Mouse (Mus musculus) layer of hippocampus, postnatal 25 days (tissue): ENCODE data around the gene Rap2a. TPM values are rescaled to one million over a fixed set of nuclear protein-coding genes. Genes with fewer than 3 reads are reported as not detected.

Source experiments
- DNase-seq, 2 experiments: peaks; one replicate each; pipeline ENCODE4 v3.0.0; 2022; ENCODE audit warnings: mixed read lengths in 2 of 2, low spot score in 1 of 2; ENCODE audit errors: extremely low spot score in 1 of 2
- total RNA-seq, 2 experiments: library from RNA; stranded (reverse); gene quantifications; 2 replicates each; pipeline ENCODE4 v1.2.3; 2021

Gene Rap2a
- total RNA-seq, 2 experiments from 2014 or later: 86.8 to 92.6 TPM

DNA sequence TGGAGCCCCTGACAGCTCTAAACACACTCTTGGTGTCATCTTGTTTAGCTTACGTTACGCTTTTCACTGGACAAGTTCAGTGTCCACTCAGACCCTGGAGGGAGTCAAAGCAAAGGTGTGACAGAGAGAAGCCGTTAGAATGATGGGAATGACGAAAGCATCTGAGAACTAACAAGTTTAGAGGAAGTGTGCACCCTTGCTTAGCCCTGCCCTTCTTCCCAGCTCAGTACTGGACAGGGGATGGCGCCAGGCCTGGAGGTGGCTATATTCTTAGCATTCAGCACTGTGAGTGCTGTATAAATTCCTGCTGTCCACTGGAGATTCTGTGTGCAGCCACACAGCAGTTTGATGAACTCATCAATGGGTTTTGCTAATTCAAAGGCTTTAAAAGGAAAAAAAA lies 18.6 kb downstream of the Rap2a start:
- DNase-seq: no peak

DNA sequence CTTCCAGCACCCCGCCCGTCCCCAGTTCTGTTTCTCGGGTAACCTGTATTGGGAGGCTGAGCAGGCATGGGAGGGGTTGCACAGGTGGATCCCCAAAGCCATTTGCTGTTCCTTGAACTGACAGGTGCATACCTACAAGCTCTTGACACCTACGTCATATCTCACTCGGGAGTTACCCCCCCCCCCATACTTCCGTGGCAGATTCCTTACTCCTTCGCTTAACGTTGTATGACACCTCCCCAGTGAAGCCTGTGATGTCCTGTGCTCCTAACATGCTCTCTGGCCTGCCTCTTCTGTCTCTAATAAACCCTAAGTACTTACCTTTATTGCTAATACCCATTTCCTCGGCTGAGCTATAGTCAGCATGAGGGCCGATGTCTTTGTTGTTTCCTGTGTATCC lies 20.9 kb downstream of the Rap2a start:
- DNase-seq: no peak

DNA sequence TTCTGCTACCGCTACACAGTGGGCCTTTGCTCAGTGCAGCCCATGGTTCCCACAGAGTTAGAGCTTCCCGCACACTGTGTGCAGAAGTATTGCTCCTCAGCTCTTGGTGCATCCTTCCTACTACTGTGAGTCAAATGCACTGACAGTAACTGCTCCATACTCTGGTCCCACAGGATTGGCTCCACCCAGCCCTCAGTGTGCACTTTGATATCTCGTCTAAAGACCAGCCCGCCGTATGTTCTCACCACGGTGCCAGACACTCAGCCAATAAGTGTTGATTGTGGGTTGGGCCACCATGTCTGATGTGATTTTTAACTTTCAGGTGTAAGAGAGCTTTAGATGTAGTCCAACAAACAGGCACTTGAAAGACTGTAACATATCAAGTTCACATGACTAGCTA lies 21.4 kb downstream of the Rap2a start:
- no peak for DNase-seq

GRCm38 (mm10) chr14:120500021-120500560 lies 21.8 kb downstream of the Rap2a start:
- DNase-seq: no peak

DNA sequence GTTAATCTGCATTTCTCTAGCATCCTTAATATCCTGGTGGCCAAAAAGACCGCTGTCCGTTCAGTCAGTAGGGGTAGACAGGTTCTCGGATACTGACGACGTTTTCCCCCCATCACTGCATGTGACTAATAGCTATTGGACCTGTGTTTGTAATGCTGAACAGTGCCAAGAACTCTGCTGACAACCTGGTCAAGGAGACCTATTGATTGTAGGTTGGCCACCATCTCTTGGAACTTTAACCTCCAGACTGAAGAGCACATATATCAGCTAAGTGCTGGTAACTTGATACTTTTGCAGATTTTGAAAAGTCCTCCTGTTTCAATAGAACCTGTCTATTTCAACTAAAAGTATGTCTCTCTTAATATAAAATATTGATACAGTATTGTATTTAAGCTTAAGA lies 22.5 kb downstream of the Rap2a start:
- DNase-seq: no peak

DNA sequence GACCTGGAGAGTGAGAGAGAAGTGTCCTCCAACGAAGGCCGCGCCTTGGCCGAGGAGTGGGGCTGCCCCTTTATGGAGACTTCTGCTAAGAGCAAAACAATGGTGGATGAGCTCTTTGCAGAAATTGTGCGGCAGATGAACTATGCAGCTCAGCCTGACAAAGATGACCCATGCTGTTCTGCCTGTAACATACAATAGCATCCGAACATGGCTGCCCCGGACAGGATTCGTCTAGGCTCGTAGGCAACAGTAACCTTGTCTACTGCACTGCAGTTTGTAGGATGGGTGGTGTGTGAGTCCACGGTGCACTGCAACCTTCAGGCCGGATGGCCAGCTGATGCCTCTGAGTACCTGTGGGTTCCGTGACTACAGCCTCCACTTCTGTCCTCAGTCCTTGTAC lies 25.4 kb downstream of the Rap2a start:
- no peak for DNase-seq

DNA sequence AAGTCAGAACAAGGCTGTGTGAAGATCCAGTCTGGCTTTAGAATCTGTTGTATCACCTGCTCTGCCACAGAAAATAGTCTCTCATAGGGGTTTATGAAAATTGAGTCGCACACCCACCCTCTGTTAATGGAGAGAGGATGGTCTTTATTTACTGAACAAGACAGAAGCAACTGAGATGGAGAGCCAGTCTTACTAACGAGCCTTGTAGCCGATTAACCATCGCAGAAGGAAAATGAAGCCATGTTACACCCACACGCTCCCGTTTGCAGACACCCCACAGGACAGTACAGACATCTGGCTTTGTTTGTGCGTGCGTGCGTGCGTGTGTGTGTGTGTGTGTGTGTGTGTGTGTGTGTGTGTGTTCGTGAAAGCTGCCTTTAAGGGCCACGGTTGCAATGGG lies 26.2 kb downstream of the Rap2a start:
- no peak for DNase-seq

- DNase-seq: no peak
Observed at GRCm38 (mm10) chr14:120504928-120505461, 26.8 kb downstream of the Rap2a start.

DNA sequence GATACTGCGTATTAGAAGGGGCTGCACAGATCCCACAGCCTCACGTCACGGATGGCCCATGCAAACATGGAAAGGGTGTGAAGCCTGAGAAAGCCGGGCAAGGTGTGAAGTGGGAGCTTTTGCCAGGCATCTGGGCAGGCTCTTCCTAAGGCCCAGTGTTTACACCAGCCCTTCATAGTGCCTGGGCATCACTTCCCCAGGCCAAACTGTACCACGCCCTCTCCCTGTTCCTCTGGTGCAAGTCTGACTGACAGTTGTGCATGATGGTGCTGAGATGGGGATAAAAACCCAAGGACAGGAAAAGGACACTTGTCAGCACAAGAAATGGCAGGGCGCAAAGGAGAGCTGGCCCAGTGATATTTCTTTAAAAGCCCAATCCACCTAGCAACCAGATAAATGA lies 27.7 kb downstream of the Rap2a start:
- DNase-seq: no peak

GRCm38 (mm10) chr14:120507516-120507915 lies 29.3 kb downstream of the Rap2a start:
- DNase-seq: peak in 1 of 2 experiments; percentile 40

- DNase-seq: no peak
Observed at GRCm38 (mm10) chr14:120508566-120509365, 30.5 kb downstream of the Rap2a start.

GRCm38 (mm10) chr14:120509366-120509640 lies 31.1 kb downstream of the Rap2a start:
- DNase-seq: no peak

GRCm38 (mm10) chr14:120511821-120512220 lies 33.6 kb downstream of the Rap2a start:
- no peak for DNase-seq

DNA sequence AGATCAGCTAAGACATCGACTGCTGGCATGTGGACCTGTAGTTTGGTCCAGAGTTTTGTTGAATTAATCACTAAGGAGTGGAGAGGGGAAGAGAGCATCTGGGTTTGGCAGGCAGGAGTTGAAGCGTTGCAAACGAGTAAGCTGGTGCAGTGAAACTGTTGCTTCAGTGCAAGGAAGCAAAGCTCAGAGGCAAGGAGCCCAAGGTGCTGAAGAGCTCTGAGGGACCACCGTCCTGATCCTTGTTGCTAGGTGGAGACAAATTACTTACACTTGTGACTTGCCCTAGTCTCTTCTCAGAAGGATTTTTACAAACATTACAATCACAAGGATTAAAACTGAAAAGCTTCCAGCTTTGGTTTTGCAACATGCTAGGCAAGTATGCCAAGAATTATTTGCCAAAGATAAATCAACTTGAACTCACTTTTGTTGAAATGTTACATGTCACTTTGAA lies 36.6 kb downstream of the Rap2a start:
- DNase-seq: no peak

GRCm38 (mm10) chr14:120515376-120515775 lies 37.1 kb downstream of the Rap2a start:
- no peak for DNase-seq

DNA sequence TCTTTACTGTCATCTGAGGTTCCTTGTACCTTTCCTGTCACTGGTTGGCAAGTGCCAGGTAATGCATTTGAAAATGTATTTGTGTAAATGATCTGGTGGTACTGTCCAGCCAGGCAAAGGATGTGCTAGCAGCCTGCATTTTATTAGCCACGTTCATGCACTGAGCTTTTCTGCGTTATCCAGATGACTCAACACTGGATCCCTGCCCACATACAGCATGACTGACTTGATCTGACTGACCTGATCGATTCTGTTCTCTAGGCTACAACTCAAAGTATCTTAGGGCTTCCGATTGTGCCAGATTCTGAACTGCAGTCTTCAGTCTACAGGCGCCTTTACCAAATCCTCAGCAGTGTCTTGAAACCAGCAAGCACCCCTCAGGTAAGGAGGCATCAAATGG lies 40.5 kb downstream of the Rap2a start:
- DNase-seq: no peak

DNA sequence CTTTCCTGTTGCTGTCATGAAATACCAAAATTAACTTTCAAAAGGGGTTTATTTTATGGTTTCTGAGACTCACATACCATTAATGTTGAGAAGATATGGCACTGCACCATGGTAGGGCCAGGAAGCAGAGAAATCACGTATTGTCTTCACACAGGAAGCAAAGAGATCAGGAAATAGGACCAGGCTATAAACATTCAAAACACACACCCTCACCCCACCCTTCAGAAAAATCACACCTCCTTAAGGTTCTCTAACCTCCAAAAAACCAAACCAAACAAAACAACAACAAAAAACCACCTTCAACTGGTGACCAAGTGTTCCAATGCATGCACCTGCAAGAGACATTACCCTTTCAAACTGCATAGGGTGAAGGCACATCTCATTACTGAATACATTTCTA lies 41.7 kb downstream of the Rap2a start:
- DNase-seq: no peak

DNA sequence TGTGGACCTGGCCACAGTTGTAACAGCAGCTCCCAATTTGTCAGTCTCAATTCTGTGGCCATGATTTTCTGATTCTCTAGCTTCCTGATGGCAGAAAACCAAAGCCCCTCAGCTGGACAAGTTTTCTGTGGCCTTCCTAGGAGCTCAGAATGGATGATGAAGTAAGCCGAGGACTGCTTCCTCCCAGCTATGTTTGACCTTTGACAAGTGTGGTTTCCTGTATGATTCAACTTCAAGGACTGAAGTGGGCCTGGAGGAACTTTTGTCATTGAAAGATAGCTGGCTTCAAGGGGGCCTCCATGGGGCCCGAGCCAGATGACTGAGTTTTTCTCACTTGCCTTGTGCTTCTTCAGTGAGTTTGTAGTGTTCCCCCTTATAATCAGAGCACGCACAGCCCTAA lies 42.6 kb downstream of the Rap2a start:
- no peak for DNase-seq

DNA sequence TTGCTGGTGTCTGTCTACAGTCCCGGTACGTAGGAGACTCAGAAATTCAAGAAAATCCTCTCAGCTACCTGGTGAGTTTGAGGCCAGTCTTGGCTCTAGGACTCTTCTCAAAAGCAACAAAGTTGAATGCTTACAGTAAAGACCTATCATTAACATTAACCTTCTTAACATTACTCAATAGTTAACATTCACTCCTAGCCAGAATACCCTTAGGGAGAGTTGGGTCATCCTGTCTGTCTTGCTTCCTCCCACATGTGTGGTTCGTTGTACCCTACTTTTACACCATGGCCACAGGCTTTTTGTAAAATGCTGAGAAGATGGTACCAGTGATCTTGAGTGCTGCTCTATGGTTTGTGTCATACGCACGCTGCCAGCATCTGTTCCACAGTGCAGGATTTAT lies 45.1 kb downstream of the Rap2a start:
- DNase-seq: no peak

GRCm38 (mm10) chr14:120525644-120526043 lies 47.4 kb downstream of the Rap2a start:
- DNase-seq: no peak

DNA sequence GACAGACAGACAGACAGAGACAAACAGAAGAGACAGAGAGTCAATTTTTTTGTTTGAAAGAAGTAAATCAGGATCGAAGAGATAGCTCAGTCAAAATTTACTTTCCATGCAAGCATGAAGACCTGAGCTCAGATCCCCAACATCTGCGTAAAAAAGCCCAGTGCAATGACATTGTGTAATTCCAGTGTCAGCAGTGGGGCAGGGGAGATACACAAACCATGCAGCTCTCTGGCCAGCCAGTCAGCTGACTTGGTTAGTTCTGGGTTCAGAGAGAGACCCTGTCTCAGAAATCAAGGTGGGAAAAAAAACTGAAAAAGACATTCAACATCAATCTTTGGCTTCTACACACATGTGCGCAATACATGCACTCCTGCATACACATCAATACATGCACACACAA lies 55.1 kb downstream of the Rap2a start:
- DNase-seq: no peak

GRCm38 (mm10) chr14:120534841-120535271 lies 56.6 kb downstream of the Rap2a start:
- DNase-seq: no peak
